Mouse (Mus musculus) hindbrain, embryonic 16.5 days (tissue): ENCODE data around the gene Prdm5. TPM values are rescaled to one million over a fixed set of nuclear protein-coding genes. Genes with fewer than 3 reads are reported as not detected.

ENCODE experiments used
- ATAC-seq: fragments of 200-750 bp; cut with Nextera tagmentation; 2 replicates; pipeline ENCODE4 v1.8.0; 2017; ENCODE audit warnings: moderate TSS enrichment, moderate library complexity
- H3K27ac ChIP-seq: fragments of 300-500 bp; sonication (generic); 2 replicates; pipeline ENCODE4 v1.5.1; 2014; ENCODE audit warnings: low read depth, mild to moderate bottlenecking, control low read depth, low read length, moderate library complexity
- H3K27me3 ChIP-seq: fragments of 300-500 bp; sonication (generic); replicated peaks from 2 replicates; pipeline ENCODE4 v1.6.1; 2014; ENCODE audit warnings: low read length; ENCODE audit not compliant: control insufficient read depth, insufficient read depth
- H3K36me3 ChIP-seq: fragments of 300-500 bp; sonication (generic); 2 replicates; pipeline ENCODE4 v1.6.1; 2014; ENCODE audit warnings: mild to moderate bottlenecking, low read length, moderate library complexity, mixed read lengths; ENCODE audit not compliant: control insufficient read depth, insufficient read depth
- H3K4me1 ChIP-seq: fragments of 300-500 bp; sonication (generic); 2 replicates; pipeline ENCODE4 v1.6.1; 2014; ENCODE audit warnings: low read depth, low read length; ENCODE audit not compliant: control insufficient read depth, insufficient read depth
- H3K4me2 ChIP-seq: fragments of 300-500 bp; sonication (generic); 2 replicates; pipeline ENCODE4 v1.6.1; 2014; ENCODE audit warnings: mild to moderate bottlenecking, low read length, control low read depth, moderate library complexity
- H3K4me3 ChIP-seq: fragments of 300-500 bp; sonication (generic); 2 replicates; pipeline ENCODE4 v1.5.1; 2014; ENCODE audit warnings: mild to moderate bottlenecking, low read length, control low read depth, moderate library complexity
- H3K9ac ChIP-seq: fragments of 300-500 bp; sonication (generic); 2 replicates; pipeline ENCODE4 v1.6.1; 2014; ENCODE audit warnings: low read depth, mild to moderate bottlenecking, control low read depth, low read length, moderate library complexity
- H3K9me3 ChIP-seq: fragments of 300-500 bp; sonication (generic); 2 replicates; pipeline ENCODE4 v1.6.1; 2014; ENCODE audit warnings: mild to moderate bottlenecking, low read length, moderate library complexity; ENCODE audit not compliant: control insufficient read depth
- WGBS: fragments of 180-500 bp; shearing (Covaris S2); extraction: QIAGEN DNeasy Blood & Tissue Kit; methylation state at CpG from one replicate; pipeline ENCODE4 v1.1.7; 2014; 5-methylcytosine and 5-hydroxymethylcytosine counted together
- polyA plus RNA-seq: library from polyadenylated mRNA; unstranded; fragments of >200 nt; fragmentation: Nextera tagmentation; extraction: Ambion mirVana; gene quantifications from 2 replicates; pipeline ENCODE4 v1.2.1, GENCODE M21; 2015

Prdm5 gene
- polyA plus RNA-seq, 1 experiment from 2014 or later: 6.7 TPM

DNA sequence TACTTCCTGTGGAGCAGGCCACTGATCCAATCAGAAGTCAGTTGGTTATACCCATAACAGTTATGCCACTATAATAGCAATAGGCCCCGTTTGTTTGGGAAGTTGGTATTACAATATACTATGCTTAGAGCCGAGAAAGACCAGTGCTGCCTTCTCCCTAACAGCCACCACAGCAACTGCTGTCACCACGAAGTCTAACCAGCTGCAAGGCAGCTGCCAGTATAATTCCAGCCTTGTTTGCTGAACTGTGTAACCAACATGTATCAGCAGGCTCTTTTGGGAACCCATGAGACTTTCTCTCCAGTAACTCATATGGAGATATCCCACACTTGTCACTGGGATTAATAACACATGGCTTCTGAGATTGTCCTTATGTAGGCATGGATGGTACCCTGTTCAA, 19.6 kb downstream of the Prdm5 start:
- no peaks in the 10 kb centered on the region for H3K36me3 ChIP-seq
- ATAC-seq: no peak
- no peak overlapping the region for H3K4me3 ChIP-seq
- H3K4me1 ChIP-seq: no peaks in the 10 kb centered on the region
- H3K9ac ChIP-seq: no peak overlapping the region
- 87% methylated on average over 3 of the region's 3 CpGs for WGBS
- no peaks in the 10 kb centered on the region for H3K27me3 ChIP-seq
- no peak overlapping the region for H3K4me2 ChIP-seq
- no peak overlapping the region for H3K27ac ChIP-seq
- H3K9me3 ChIP-seq: no peaks in the 10 kb centered on the region

DNA sequence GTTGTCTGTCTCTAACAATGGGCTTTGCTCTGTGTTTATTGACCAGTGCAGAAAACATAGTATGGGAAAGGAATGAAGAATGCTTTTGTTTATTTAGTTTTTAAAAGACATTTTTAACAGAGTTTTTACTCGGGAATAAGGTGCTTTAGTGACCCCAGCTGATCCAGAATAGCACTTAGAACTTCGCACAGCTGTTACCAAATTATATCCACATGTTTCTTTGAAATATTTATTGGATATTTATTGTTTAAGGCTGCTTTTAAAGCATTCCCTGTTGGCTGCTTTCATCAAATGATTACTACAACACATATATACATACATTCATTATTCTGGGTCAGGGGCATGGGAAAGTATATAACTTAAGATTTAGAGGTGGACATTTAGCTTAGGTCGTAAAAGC, 32.9 kb downstream of the Prdm5 start:
- no peak overlapping the region for H3K4me2 ChIP-seq
- 72% methylated on average over 3 of the region's 3 CpGs for WGBS
- ATAC-seq: no peak

DNA sequence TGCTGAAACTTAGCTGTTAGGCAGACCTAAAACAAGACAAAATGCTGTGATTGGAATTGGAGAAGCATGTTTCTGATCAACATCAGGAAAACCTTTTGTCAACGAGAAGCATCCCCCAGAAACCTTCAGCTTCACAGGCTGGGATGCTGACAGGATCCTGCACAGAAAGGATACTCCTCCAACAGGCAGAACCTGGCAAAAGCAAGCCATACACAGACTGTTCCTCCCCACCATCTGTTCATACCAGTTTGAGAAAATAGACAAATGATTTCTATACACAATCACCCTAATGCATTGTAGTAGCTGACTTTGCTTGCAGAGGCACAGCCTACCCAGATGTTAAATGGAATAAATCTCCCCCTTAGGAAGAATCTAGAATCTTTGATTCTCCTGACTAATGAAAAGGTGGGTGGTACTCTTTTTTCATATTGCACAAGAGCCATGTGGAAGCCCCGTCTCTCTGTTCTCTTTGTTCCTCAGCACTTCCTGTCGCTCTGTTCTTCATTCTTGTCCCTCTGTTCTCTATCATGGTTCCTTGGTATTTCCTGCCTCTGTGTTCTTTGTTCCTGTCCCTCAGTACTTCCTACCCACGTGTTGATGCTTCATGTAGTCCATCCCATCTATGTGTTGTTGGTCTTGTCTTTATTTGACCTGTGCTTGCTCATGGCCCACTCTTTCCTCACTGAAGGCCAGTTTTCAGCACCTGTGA, 39.4 kb downstream of the Prdm5 start:
- 73% methylated on average over 4 of the region's 4 CpGs for WGBS
- no peak overlapping the region for H3K9ac ChIP-seq
- no peak for ATAC-seq

More for the DNA sequence above, 32.9 kb downstream of the Prdm5 start:
- no peak overlapping the region for H3K9ac ChIP-seq
- no peaks in the 10 kb centered on the region for H3K36me3 ChIP-seq
- no peak overlapping the region for H3K27ac ChIP-seq
- H3K4me1 ChIP-seq: no peaks in the 10 kb centered on the region
- H3K4me3 ChIP-seq: no peak overlapping the region
- H3K9me3 ChIP-seq: no peaks in the 10 kb centered on the region
- H3K27me3 ChIP-seq: no peaks in the 10 kb centered on the region

DNA sequence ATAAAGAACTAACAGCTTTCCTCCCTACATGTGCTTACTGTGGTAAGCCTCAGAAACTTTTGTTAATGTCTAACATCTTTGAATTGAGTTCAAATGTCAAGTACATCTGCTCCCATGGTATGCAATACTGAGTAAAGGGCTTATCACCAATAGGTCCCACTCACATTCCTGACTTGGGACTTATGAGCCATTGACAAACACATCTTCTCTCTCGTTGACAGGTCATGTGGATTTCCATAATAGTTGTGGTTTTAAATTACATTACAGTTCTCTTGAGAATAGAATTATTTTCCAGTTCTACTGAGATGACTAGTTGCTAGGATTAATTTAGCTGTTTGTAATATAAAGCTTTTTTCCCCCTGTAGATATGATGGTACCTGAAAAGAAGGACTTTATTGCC, 49.9 kb downstream of the Prdm5 start:
- no peaks in the 10 kb centered on the region for H3K4me1 ChIP-seq
- no peak for ATAC-seq
- no peak overlapping the region for H3K4me2 ChIP-seq
- H3K4me3 ChIP-seq: no peak overlapping the region
- no peak overlapping the region for H3K9ac ChIP-seq
- H3K27me3 ChIP-seq: no peaks in the 10 kb centered on the region
- no peak overlapping the region for H3K27ac ChIP-seq
- WGBS: 78% methylated on average over 1 of the region's 1 CpGs
- H3K36me3 ChIP-seq: peaks cover 4% of the 10 kb centered on the region
- peaks cover 2% of the 10 kb centered on the region; the same call in 1 of the 2 replicates for H3K9me3 ChIP-seq

More for the DNA sequence above, 39.4 kb downstream of the Prdm5 start:
- H3K4me1 ChIP-seq: no peaks in the 10 kb centered on the region
- no peak overlapping the region for H3K27ac ChIP-seq
- no peaks in the 10 kb centered on the region for H3K9me3 ChIP-seq
- H3K4me2 ChIP-seq: no peak overlapping the region
- H3K27me3 ChIP-seq: no peaks in the 10 kb centered on the region
- H3K36me3 ChIP-seq: no peaks in the 10 kb centered on the region
- no peak overlapping the region for H3K4me3 ChIP-seq

DNA sequence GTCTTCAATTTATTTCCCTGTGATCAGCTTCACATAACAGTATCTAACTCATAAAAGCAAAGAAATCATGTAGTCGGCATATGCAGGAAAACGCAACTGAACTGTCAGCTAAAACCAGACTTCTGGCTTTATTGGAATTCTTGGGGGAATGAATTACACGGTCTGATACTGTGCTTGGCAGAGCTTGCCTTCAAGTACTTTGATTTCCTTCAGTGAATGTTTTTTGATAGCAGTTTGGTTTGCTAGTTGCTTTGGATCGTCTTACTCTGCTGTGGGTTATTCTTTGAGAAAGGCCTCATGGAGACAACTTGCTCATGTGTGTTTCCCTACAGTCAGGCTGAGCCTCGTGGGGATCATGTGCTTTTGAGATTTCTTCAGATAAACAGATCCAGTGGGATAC, 52.7 kb downstream of the Prdm5 start:
- H3K27ac ChIP-seq: no peak overlapping the region

DNA sequence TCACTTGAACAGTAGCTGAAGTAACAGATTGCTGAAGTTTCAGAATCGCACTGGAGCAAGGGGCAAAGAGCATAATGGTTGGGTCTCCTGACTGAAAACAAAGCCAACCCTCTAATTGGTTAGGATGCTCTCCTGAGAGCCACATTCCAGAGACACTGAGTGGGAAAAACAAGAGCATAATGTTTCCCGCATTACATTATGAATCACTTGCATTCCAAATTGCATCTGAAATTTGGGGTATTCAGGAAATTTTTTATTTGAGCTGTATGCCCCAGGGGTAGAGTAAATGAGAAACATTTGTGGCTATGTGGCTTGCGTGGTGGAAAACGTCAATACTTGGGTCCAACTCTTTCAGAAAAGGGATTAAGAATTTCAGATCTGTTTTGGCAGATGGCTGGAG, 55.2 kb downstream of the Prdm5 start:
- Histone ChIP-seq H3K27ac (no peak overlapping the region), H3K27me3 (no peaks in the 10 kb centered on the region), H3K9me3 (peaks cover 5% of the 10 kb centered on the region), H3K4me1 (no peaks in the 10 kb centered on the region), H3K9ac (no peak overlapping the region), H3K36me3 (peaks cover 5% of the 10 kb centered on the region), H3K4me3 (no peak overlapping the region), H3K4me2 (no peak overlapping the region)
- WGBS: 94% methylated on average over 4 of the region's 4 CpGs
- no peak for ATAC-seq

More for the DNA sequence above, 52.7 kb downstream of the Prdm5 start:
- Histone ChIP-seq H3K27me3 (no peaks in the 10 kb centered on the region), H3K4me3 (no peak overlapping the region), H3K36me3 (peaks cover 5% of the 10 kb centered on the region), H3K9ac (no peak overlapping the region), H3K4me2 (no peak overlapping the region), H3K4me1 (no peaks in the 10 kb centered on the region), H3K9me3 (peaks cover 5% of the 10 kb centered on the region)
- WGBS: 85% methylated on average over 5 of the region's 5 CpGs
- no peak for ATAC-seq

DNA sequence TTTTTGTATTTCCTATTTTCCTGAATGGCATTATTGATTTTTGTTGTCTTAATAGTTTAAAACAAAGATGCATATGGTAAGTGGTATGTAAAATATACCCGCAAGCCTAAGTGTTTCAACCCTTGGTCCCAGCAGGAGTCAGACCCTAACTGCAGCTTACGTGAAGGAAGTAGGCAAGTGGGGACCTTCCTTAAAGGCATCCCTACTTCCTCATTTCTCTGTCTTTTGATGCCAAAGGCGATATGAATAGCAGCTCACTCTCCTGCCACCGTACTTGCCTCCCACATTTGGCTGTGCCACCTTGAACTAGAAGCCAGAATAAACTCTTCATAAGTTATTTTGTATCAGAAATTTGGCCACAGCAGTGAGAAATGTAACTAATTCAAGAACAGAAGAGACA, 63.8 kb downstream of the Prdm5 start:
- no peaks in the 10 kb centered on the region for H3K27me3 ChIP-seq
- H3K9me3 ChIP-seq: no peaks in the 10 kb centered on the region
- H3K4me3 ChIP-seq: no peak overlapping the region
- 86% methylated on average over 4 of the region's 4 CpGs for WGBS
- no peak overlapping the region for H3K9ac ChIP-seq
- no peak for ATAC-seq
- H3K4me1 ChIP-seq: no peaks in the 10 kb centered on the region
- no peak overlapping the region for H3K27ac ChIP-seq
- H3K36me3 ChIP-seq: no peaks in the 10 kb centered on the region
- H3K4me2 ChIP-seq: no peak overlapping the region

DNA sequence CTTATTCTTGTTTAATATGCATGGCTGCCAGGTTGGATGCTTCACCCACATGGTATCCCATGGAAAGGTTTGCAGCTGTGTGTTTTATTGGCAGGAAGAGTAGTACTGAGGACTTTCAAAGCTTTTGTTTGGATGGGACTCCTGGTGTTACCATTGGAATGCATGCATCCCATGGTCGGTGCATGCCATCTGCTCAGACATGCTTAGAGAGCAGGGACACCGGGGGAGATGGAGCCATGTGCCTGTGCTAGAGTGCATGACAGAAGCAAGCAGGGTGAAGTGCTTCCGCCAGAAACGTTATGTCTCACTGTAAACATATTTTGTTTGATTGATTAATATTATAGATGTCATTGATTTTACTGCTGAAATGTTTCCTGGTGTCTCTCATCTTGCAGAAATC, 70.3 kb downstream of the Prdm5 start:
- WGBS: 34% methylated on average over 4 of the region's 4 CpGs
- peak; percentile 85 for ATAC-seq

DNA sequence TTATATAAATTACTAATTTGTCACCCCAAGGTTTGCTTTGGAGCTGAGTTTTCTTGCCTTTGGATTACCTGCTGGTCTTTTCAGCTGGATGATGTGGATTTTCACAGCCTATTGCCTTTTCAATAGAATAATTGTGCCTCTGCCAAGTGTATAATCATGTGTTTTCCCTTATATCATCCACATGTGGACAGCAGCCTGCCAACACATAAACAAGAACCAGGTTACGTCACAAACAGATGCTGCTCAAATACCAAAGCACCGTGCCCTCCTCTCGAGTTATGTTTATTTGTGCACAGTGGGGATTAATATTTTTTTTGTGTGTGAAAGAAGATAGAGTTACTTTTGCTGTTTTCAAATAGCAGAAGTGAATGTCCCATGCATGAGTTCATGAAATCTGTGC, 70.9 kb downstream of the Prdm5 start:
- WGBS: 54% methylated on average over 3 of the region's 3 CpGs
- Histone ChIP-seq H3K4me2 (no peak overlapping the region), H3K27ac (no peak overlapping the region)

More for the DNA sequence above, 70.3 kb downstream of the Prdm5 start:
- H3K27ac ChIP-seq: no peak overlapping the region
- no peaks in the 10 kb centered on the region for H3K9me3 ChIP-seq
- H3K4me2 ChIP-seq: no peak overlapping the region
- no peak overlapping the region for H3K9ac ChIP-seq
- H3K36me3 ChIP-seq: no peaks in the 10 kb centered on the region
- H3K4me3 ChIP-seq: no peak overlapping the region
- no peaks in the 10 kb centered on the region for H3K4me1 ChIP-seq
- no peaks in the 10 kb centered on the region for H3K27me3 ChIP-seq

More for the DNA sequence above, 70.9 kb downstream of the Prdm5 start:
- Histone ChIP-seq H3K27me3 (no peaks in the 10 kb centered on the region), H3K9me3 (no peaks in the 10 kb centered on the region), H3K4me1 (no peaks in the 10 kb centered on the region), H3K9ac (no peak overlapping the region), H3K36me3 (no peaks in the 10 kb centered on the region), H3K4me3 (no peak overlapping the region)
- no peak for ATAC-seq
